Mouse (Mus musculus) liver, embryonic 14.5 days (tissue): ENCODE measurements at regions not wholly inside any gene's neighbourhood (a gene's known extent, or its start where the extent isn't known, plus 50 kb on each side); places are given as distances from the start of the nearest gene placed in this dataset.

Experiments
- ATAC-seq: fragments of 200-750 bp; cut with Nextera tagmentation; 2 replicates; pipeline ENCODE4 v1.8.0; 2017; ENCODE audit warnings: moderate number of reproducible peaks, mild to moderate bottlenecking, moderate library complexity; ENCODE audit not compliant: insufficient read depth
- DNase-seq, 3 experiments: peaks; one replicate each; pipeline ENCODE4 v3.0.0-alpha.2; 2012 to 2013; ENCODE audit warnings: low read depth in 3 of 3, low spot score in 3 of 3
- H3K27ac ChIP-seq: fragments of 300-500 bp; sonication (generic); 2 replicates; pipeline ENCODE4 v1.5.1; 2014; ENCODE audit warnings: moderate library complexity, mild to moderate bottlenecking, control low read depth, inconsistent platforms
- H3K27me3 ChIP-seq: fragments of 300-500 bp; sonication (generic); 2 replicates; pipeline ENCODE4 v1.6.1; 2014; ENCODE audit warnings: mild to moderate bottlenecking, low read length, moderate library complexity; ENCODE audit not compliant: control insufficient read depth, insufficient read depth
- H3K36me3 ChIP-seq: fragments of 300-500 bp; sonication (generic); replicated peaks from 2 replicates; pipeline ENCODE4 v1.6.1; 2014; ENCODE audit warnings: low read depth; ENCODE audit not compliant: control insufficient read depth, insufficient read depth
- H3K4me1 ChIP-seq, 2 experiments: fragments of 200-500 bp in 1 of 2; fragments of 300-500 bp in 1 of 2; sonication (generic) in 1 of 2; replicated peaks; 2 replicates each; pipeline ENCODE4 v1.6.1; 2012 to 2014; ENCODE audit warnings: antibody characterized with exemption in 1 of 2, inconsistent platforms in 1 of 2, low read length in 1 of 2; ENCODE audit not compliant: control insufficient read depth in 2 of 2, insufficient read depth in 2 of 2
- H3K4me2 ChIP-seq: fragments of 300-500 bp; sonication (generic); 2 replicates; pipeline ENCODE4 v1.6.1; 2014; ENCODE audit warnings: low read depth, mild to moderate bottlenecking, control low read depth, moderate library complexity
- H3K4me3 ChIP-seq, 2 experiments: fragments of 200-500 bp in 1 of 2; fragments of 300-500 bp in 1 of 2; sonication (generic) in 1 of 2; 2 replicates each; pipeline ENCODE4 v1.5.1; 2012 to 2014; ENCODE audit warnings: low read depth in 2 of 2, low read length in 2 of 2, mild to moderate bottlenecking in 2 of 2, control low read depth in 1 of 2, inconsistent platforms in 1 of 2, moderate library complexity in 1 of 2; ENCODE audit not compliant: insufficient read depth in 1 of 2
- H3K9ac ChIP-seq: fragments of 300-500 bp; sonication (generic); replicated peaks from 2 replicates; pipeline ENCODE4 v1.6.1; 2014; ENCODE audit warnings: mild to moderate bottlenecking, control low read depth, moderate library complexity
- H3K9me3 ChIP-seq: fragments of 300-500 bp; sonication (generic); 2 replicates; pipeline ENCODE4 v1.6.1; 2016; ENCODE audit warnings: low read length, mixed read lengths; ENCODE audit not compliant: control insufficient read depth
- CTCF ChIP-seq: IDR thresholded peaks from 2 replicates; pipeline ENCODE4 v1.5.1; 2016; ENCODE audit warnings: antibody characterized with exemption, low read depth, control low read depth
- EP300 ChIP-seq: IDR thresholded peaks from 2 replicates; pipeline ENCODE4 v1.6.1; 2016; ENCODE audit warnings: antibody characterized with exemption, low read depth
- WGBS: fragments of 180-500 bp; shearing (Covaris S2); extraction: QIAGEN DNeasy Blood & Tissue Kit; methylation state at CpG from one replicate; pipeline ENCODE4 v1.1.7; 2014; ENCODE audit not compliant: insufficient replicate concordance; 5-methylcytosine and 5-hydroxymethylcytosine counted together

DNA sequence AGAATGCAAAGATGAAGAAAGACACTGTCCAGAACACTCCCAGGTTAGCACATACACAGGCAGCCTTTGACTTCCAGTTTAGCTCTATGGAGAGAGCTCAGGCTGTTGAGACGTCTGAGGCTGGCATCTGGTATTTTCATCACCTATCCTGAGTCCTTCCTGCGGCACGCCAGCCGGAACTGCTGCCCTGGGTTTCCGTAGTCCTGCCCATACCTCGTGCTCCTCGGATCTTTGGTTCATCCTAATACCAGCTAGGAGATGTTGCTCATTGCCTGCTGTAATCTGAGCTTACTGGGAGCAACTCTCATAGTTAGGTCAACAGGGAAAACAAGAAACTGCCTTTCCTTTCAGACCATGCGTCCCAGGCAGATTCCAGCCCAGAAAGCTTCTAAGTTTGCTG lies 79.8 kb upstream of the Gas1 start:
- no peaks in the 10 kb centered on the region for H3K4me1 ChIP-seq
- 60% methylated on average over 8 of the region's 8 CpGs for WGBS
- no peak overlapping the region for H3K27ac ChIP-seq

DNA sequence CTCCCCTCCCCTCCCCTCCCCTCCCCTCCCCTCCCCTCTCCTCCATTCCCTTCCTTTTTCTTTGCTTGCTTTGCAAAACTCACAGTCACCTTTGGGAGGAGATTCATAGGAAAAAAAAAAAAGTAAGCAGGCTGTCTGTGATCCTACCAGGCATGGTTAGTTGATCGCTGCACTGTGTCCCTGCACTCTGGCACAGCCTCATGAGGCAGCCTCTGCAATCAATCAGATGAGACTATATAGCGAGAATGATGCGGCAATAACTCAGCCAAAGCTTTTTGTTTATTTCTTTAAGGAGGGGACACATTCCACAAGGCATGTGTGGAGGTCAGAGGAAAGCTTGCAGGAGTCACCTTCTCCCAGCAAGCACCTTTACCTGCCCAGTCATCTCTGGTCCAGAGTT lies 80.7 kb upstream of the Gas1 start:
- Histone ChIP-seq H3K4me2 (no peak overlapping the region), H3K36me3 (no peaks in the 10 kb centered on the region), H3K27me3 (no peaks in the 10 kb centered on the region), H3K9ac (no peak overlapping the region), H3K27ac (no peak overlapping the region), H3K4me1 (no peaks in the 10 kb centered on the region), H3K9me3 (no peaks in the 10 kb centered on the region), H3K4me3 (no peak overlapping the region)
- DNase-seq: no peak
- 56% methylated on average over 3 of the region's 3 CpGs for WGBS
- TF ChIP-seq EP300 (no peak), CTCF (no peak)
- no peak for ATAC-seq

More for the DNA sequence above, 79.8 kb upstream of the Gas1 start:
- TF ChIP-seq EP300 (no peak), CTCF (no peak)
- ATAC-seq (no peak), DNase-seq (no peak)
- Histone ChIP-seq H3K36me3 (no peaks in the 10 kb centered on the region), H3K4me2 (no peak overlapping the region), H3K9ac (no peak overlapping the region), H3K4me3 (no peak overlapping the region), H3K27me3 (no peaks in the 10 kb centered on the region), H3K9me3 (no peaks in the 10 kb centered on the region)

DNA sequence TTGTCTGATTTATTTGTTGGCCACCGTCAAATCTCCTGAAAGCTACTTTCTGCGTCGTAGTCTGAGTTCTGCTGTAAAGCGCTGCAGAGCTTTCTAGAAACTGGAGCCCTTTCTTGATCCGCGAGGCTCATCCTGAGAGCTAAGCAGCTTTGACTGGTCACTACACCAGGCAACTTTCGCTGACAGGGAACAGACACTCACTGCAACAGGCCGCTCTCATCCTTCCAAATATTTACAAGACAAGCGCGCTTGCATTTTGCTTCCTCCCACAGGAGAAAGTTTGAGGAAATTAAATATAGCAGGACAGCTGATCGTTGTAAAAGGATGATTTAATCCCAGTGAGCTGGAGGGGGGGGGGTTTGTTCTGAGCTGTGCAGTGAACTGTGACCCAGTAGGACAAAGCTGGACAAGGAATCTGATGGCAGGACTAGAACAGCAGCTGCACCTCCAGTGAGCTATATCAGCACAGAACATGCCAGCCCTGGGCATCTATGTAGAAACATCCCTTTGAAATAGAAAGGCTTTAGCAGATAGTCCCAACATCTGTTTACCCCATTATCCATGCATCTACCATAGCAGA lies 85.4 kb upstream of the Gas1 start:
- H3K4me1 ChIP-seq: no peaks in the 10 kb centered on the region
- no peak for ATAC-seq
- no peaks in the 10 kb centered on the region for H3K9me3 ChIP-seq
- WGBS: 74% methylated on average over 11 of the region's 11 CpGs
- H3K4me2 ChIP-seq: no peak overlapping the region
- no peak overlapping the region for H3K27ac ChIP-seq
- TF ChIP-seq EP300 (no peak), CTCF (no peak)
- DNase-seq: no peak
- H3K36me3 ChIP-seq: no peaks in the 10 kb centered on the region
- no peak overlapping the region for H3K9ac ChIP-seq
- H3K4me3 ChIP-seq: no peak overlapping the region
- H3K27me3 ChIP-seq: no peaks in the 10 kb centered on the region

DNA sequence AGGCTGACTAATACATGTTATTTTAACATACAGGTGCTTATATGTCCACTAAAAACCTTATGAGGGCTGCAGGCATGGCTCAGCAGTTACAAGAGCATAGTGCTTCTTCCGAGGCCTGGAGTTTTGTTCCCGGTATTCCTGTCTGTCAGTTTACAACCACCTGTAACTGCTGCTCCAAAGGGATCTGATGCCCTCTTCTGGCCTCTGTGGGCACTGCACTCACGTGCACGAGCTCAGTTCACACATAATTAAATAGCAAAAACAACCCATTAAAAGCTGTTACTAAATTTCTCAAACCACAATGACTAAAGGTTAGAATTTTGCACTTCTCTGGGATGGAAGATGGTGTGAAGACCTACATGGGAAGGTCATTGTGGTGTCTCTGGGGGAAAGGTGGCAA lies 87.3 kb upstream of the Gas1 start:
- DNase-seq: no peak
- WGBS: 60% methylated on average over 4 of the region's 4 CpGs
- no peak overlapping the region for H3K9ac ChIP-seq
- no peaks in the 10 kb centered on the region for H3K27me3 ChIP-seq
- no peak overlapping the region for H3K27ac ChIP-seq
- no peaks in the 10 kb centered on the region for H3K4me1 ChIP-seq
- TF ChIP-seq CTCF (peak; percentile 41), EP300 (no peak)
- H3K4me2 ChIP-seq: no peak overlapping the region
- H3K36me3 ChIP-seq: no peaks in the 10 kb centered on the region
- ATAC-seq: no peak
- H3K4me3 ChIP-seq: no peak overlapping the region
- no peaks in the 10 kb centered on the region for H3K9me3 ChIP-seq

DNA sequence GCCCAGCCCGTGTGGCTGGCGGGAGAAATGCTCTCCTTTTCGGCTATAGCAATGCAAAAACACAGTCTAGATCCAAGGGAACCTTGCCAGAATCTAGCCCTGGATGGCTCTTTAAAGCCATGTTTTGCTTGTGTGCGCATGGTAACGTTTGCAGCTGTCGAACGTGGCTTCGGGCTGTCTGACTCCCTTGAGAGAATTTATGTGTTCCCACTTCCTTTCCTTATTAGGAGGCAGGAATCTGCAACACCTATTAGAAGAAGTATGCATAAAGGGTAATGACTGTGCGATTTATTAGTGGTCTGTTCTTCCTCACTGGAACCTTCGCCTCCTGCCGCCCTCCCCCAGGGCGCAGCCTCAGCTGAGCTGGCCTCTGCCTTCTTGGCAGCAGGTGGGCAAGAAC lies 90.4 kb upstream of the Gas1 start:
- DNase-seq: no peak
- Histone ChIP-seq H3K9me3 (no peaks in the 10 kb centered on the region), H3K36me3 (no peaks in the 10 kb centered on the region), H3K27ac (no peak overlapping the region), H3K4me3 (no peak overlapping the region), H3K4me1 (no peaks in the 10 kb centered on the region), H3K27me3 (no peaks in the 10 kb centered on the region), H3K4me2 (no peak overlapping the region), H3K9ac (no peak overlapping the region)
- WGBS: 28% methylated on average over 12 of the region's 12 CpGs
- ATAC-seq: no peak
- TF ChIP-seq EP300 (no peak), CTCF (no peak)
